Mouse (Mus musculus) small intestine, adult 2 months (tissue): Measurements from ENCODE around the gene Rex1bd.

Experiments
- CTCF ChIP-seq: fragments of 200-500 bp; IDR thresholded peaks from 2 replicates; pipeline ENCODE4 v1.5.1; 2012; ENCODE audit warnings: low read depth, mild to moderate bottlenecking, control low read depth, inconsistent platforms, low read length, moderate library complexity, mixed read lengths; ENCODE audit not compliant: insufficient replicate concordance, insufficient read length; ENCODE audit errors: extremely low read depth
- POLR2A ChIP-seq: fragments of 200-500 bp; IDR thresholded peaks from 2 replicates; pipeline ENCODE4 v1.6.1; 2012; ENCODE audit warnings: low read depth, mild to moderate bottlenecking, control low read depth, inconsistent platforms, low read length, moderate library complexity

GRCm38 (mm10) chr8:70517940-70518643 lies 11.5 kb upstream of the Rex1bd start:
- TF ChIP-seq CTCF (no peak), POLR2A (no peak)
